Mouse (Mus musculus) cortical plate, adult 2 months (tissue): ENCODE data around the gene Bmper. TPM values are rescaled to one million over a fixed set of nuclear protein-coding genes. Genes with fewer than 3 reads are reported as not detected.

Source experiments
- H3K27ac ChIP-seq: fragments of 200-500 bp; 2 replicates; pipeline ENCODE4 v1.5.1; 2012; ENCODE audit warnings: low read length, control low read depth, inconsistent platforms; ENCODE audit not compliant: insufficient read depth
- H3K4me1 ChIP-seq: fragments of 200-500 bp; 2 replicates; pipeline ENCODE4 v1.6.1; 2011; ENCODE audit warnings: low read length; ENCODE audit not compliant: control insufficient read depth, insufficient read depth
- H3K4me3 ChIP-seq: fragments of 200-500 bp; 2 replicates; pipeline ENCODE4 v1.5.1; 2011; ENCODE audit warnings: mild to moderate bottlenecking, low read length, control low read depth; ENCODE audit not compliant: insufficient read depth
- CTCF ChIP-seq: fragments of 200-500 bp; IDR thresholded peaks from 2 replicates; pipeline ENCODE4 v1.5.1; 2011; ENCODE audit warnings: mild to moderate bottlenecking, control low read depth, low read length; ENCODE audit not compliant: insufficient read depth; ENCODE audit errors: extremely low read depth
- POLR2A ChIP-seq: fragments of 200-500 bp; IDR thresholded peaks from 2 replicates; pipeline ENCODE4 v1.6.1; 2011; ENCODE audit warnings: mild to moderate bottlenecking, low read length, control low read depth; ENCODE audit not compliant: insufficient read depth; ENCODE audit errors: extremely low read depth
- polyA plus RNA-seq: library from polyadenylated mRNA; depleted of rRNA; stranded (reverse); fragments of >200 nt; gene quantifications from 2 replicates; pipeline ENCODE4 v1.2.3, GENCODE M21; 2012; rRNA removed

The Bmper gene
- 5.9 and 6.8 TPM in 2 replicates for polyA plus RNA-seq

- peak within 1 kb of the TSS; percentile 91 for H3K4me3 ChIP-seq
- H3K4me1 ChIP-seq = no peaks in the 10 kb centered on the region
- no peak within 1 kb of the TSS for H3K27ac ChIP-seq
- TF ChIP-seq POLR2A (no peak), CTCF (no peak)
Measured at GRCm38 (mm10) chr9:23222841-23223548, at the start of gene Bmper. Bmper (plus strand) TSS chr9:23223076.

- Histone ChIP-seq H3K4me3 (no peak overlapping the region), H3K27ac (no peak overlapping the region), H3K4me1 (no peaks in the 10 kb centered on the region)
- TF ChIP-seq CTCF (no peak), POLR2A (no peak)
Measured at GRCm38 (mm10) chr9:23177476-23177875, 45.4 kb upstream of the Bmper start.

DNA sequence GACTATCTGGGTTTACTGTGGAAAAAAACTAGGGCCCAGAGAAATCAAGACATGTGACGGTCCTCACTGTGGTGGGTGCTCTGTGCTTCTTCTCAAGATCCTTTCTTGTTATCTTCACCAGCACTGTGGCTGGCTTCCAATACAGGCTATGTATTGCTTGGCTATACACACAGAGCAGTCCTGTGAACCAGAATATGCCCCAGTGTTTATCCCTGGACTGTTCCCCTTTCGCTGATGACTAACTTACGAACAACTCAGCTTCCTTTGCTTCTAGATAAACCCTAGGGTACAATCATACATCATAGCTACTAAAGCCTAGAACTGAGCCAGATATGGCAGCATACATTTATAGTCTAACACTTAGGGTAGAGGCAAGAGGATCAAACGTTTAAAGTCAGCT, 35.7 kb upstream of the Bmper start:
- H3K4me3 ChIP-seq = no peak overlapping the region
- TF ChIP-seq POLR2A (no peak), CTCF (no peak)
- H3K27ac ChIP-seq = no peak overlapping the region
- H3K4me1 ChIP-seq = no peaks in the 10 kb centered on the region

- no peaks in the 10 kb centered on the region for H3K4me1 ChIP-seq
Measured at GRCm38 (mm10) chr9:23188136-23188535, 34.7 kb upstream of the Bmper start.

DNA sequence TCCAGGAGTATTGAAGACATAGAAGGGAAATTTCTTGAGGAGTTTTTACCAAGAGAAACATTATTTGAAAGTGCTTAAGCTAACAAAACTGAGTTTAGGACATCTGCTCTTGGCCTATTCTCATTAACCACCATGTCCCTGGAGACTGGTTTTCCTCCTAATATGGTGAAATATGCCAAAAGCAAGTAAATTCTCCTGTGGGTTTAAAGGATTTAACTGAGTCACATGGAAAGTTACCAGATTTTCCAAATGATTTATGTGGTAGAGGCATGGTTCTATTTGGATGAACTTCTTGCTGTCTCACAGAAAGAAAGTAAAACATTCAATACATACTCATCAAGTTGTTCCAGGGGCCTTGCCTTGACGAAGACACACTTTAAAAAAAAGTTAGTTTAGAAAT, 31.9 kb upstream of the Bmper start:
- H3K27ac ChIP-seq = no peak overlapping the region
- no peak overlapping the region for H3K4me3 ChIP-seq
- TF ChIP-seq CTCF = no peak
- no peak for TF ChIP-seq POLR2A
- no peaks in the 10 kb centered on the region for H3K4me1 ChIP-seq

More at GRCm38 (mm10) chr9:23188136-23188535, 34.7 kb upstream of the Bmper start:
- no peak overlapping the region for H3K4me3 ChIP-seq
- no peak overlapping the region for H3K27ac ChIP-seq
- no peak for TF ChIP-seq CTCF
- no peak for TF ChIP-seq POLR2A

DNA sequence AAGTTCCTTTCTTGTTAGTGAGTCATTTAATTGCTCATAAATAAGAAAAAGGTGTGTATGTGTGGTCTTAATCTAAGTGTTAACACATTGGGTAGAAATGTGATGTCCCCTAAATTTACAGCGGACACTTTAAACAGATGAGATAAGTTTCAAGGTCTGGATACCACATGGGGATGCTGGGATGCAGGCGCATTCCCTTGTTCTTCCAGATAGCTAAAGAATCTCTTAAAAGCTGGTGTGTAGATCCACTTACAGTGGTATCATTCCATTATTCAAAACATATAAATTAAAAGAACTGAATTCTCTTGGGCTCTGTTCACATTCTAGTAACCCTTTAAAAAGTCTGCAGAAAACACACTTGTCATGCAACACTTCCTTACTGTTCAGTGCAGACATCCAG, 31.4 kb upstream of the Bmper start:
- H3K4me1 ChIP-seq = no peaks in the 10 kb centered on the region
- TF ChIP-seq POLR2A (no peak), CTCF (no peak)
- H3K27ac ChIP-seq = no peak overlapping the region
- H3K4me3 ChIP-seq = no peak overlapping the region

- TF ChIP-seq CTCF (no peak), POLR2A (no peak)
- Histone ChIP-seq H3K4me3 (no peak overlapping the region), H3K27ac (no peak overlapping the region), H3K4me1 (no peaks in the 10 kb centered on the region)
Measured at GRCm38 (mm10) chr9:23192567-23193331, 30.1 kb upstream of the Bmper start.

GRCm38 (mm10) chr9:23198996-23199395, 23.9 kb upstream of the Bmper start:
- Histone ChIP-seq H3K27ac (no peak overlapping the region), H3K4me1 (no peaks in the 10 kb centered on the region), H3K4me3 (no peak overlapping the region)
- TF ChIP-seq CTCF (no peak), POLR2A (no peak)

- H3K4me1 ChIP-seq = peaks cover 2% of the 10 kb centered on the region
- no peak overlapping the region for H3K4me3 ChIP-seq
- TF ChIP-seq CTCF (no peak), POLR2A (no peak)
- no peak overlapping the region for H3K27ac ChIP-seq
Measured at GRCm38 (mm10) chr9:23199841-23200240, 23.0 kb upstream of the Bmper start.

DNA sequence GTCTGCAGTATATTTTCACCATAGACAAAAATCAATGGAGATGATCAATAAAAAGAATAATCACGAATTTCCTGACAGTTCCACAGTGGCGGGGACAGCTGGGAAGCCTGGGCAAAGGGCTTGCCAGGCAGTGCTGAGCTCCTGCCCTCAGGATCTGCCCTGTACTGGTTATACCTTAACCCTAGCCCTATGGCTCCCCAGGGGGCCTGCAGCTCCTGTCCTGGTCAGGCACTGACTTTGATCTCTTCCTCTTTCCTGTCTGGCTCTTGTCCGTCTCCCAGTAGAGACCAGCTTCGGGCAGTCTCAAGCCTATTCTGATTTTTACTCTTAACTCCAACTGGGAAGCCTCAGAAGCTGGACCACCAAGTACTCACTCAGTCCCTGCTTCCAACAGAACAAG, 22.0 kb upstream of the Bmper start:
- Histone ChIP-seq H3K27ac (no peak overlapping the region), H3K4me1 (peaks cover 2% of the 10 kb centered on the region), H3K4me3 (no peak overlapping the region)
- TF ChIP-seq POLR2A (no peak), CTCF (no peak)
